Mouse (Mus musculus) heart, adult 2 months (tissue): ENCODE data around the gene Prickle2. TPM values are rescaled to one million over a fixed set of nuclear protein-coding genes. Genes with fewer than 3 reads are reported as not detected.

Experiments
- DNase-seq, 2 experiments: peaks; one replicate each; pipeline ENCODE4 v3.0.0; 2021
- H3K27ac ChIP-seq: fragments of 200-600 bp; 2 replicates; pipeline ENCODE4 v1.8.1; 2022
- H3K27me3 ChIP-seq: fragments of 200-500 bp; 2 replicates; pipeline ENCODE4 v1.6.1; 2012; ENCODE audit warnings: mild to moderate bottlenecking, low read length, inconsistent platforms, mixed read lengths; ENCODE audit not compliant: control insufficient read depth, insufficient read depth
- H3K36me3 ChIP-seq: fragments of 200-500 bp; 2 replicates; pipeline ENCODE4 v1.6.1; 2012; ENCODE audit warnings: low read length, inconsistent platforms; ENCODE audit not compliant: control insufficient read depth, insufficient read depth
- H3K4me1 ChIP-seq: fragments of 200-500 bp; 2 replicates; pipeline ENCODE4 v1.6.1; 2011; ENCODE audit warnings: low read length; ENCODE audit not compliant: control insufficient read depth, insufficient read depth
- H3K4me3 ChIP-seq: fragments of 200-600 bp; 2 replicates; pipeline ENCODE4 v1.8.1; 2022
- H3K79me2 ChIP-seq: fragments of 200-500 bp; replicated peaks from 2 replicates; pipeline ENCODE4 v1.6.1; 2012; ENCODE audit warnings: mild to moderate bottlenecking, inconsistent platforms, low read length, moderate library complexity, mixed read lengths; ENCODE audit not compliant: control insufficient read depth, insufficient read depth
- H3K9ac ChIP-seq: fragments of 200-500 bp; 2 replicates; pipeline ENCODE4 v1.6.1; 2012; ENCODE audit warnings: low read depth, mild to moderate bottlenecking, control low read depth, inconsistent platforms, low read length, mixed read lengths
- CTCF ChIP-seq: fragments of 200-600 bp; IDR thresholded peaks from 2 replicates; pipeline ENCODE4 v1.8.1; 2022; ENCODE audit warnings: antibody characterized with exemption, mild to moderate bottlenecking, moderate library complexity
- EP300 ChIP-seq: fragments of 200-500 bp; IDR thresholded peaks from 2 replicates; pipeline ENCODE4 v1.6.1; 2011; ENCODE audit warnings: low read depth, low read length, control low read depth; ENCODE audit not compliant: insufficient read depth
- POLR2A ChIP-seq: fragments of 200-500 bp; IDR thresholded peaks from 2 replicates; pipeline ENCODE4 v1.6.1; 2011; ENCODE audit warnings: mild to moderate bottlenecking, low read depth, low read length, control low read depth; ENCODE audit not compliant: insufficient read depth
- WGBS: fragments of 180-500 bp; shearing (Covaris S2); methylation state at CpG from one replicate; pipeline ENCODE4 v1.1.7; 2018; 5-methylcytosine and 5-hydroxymethylcytosine counted together
- intact Hi-C: fragments of 180-260 bp; cut with DNase I; formaldehyde crosslinking; loops from one replicate; pipeline ENCODE4 v1.15.1; 2025
- polyA plus RNA-seq: library from polyadenylated mRNA; depleted of rRNA; stranded (reverse); fragments of >200 nt; gene quantifications from 2 replicates; pipeline ENCODE4 v1.2.3, GENCODE M21; 2012
- total RNA-seq, 2 experiments: library from RNA; stranded (reverse); gene quantifications; 2 replicates each; pipeline ENCODE4 v1.2.3; 2021

Prickle2 gene
- total and polyA plus RNA-seq, 3 experiments = 2.3 to 6.1 (median 4.9) TPM

DNA sequence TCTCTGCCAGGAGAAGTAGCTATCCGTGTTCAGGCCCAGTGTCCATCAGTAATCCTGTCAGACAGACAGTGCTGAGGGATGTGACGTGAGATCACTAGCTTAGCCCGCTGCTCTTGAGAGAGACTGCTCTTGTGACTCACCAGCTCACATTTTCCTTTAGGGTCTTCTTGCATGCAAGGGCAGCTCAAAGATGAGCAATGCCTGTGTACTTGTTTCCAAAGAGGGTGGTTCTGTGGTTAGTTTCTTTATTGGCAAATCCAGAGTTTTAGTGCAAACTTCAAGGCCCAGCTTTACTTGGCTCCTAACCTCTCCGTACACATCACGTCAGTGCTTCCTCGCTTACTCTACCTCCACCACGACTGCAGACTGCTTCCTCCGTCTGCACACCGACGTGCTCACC lies 324.9 kb downstream of the Prickle2 start:
- Histone ChIP-seq H3K36me3 (no peaks in the 10 kb centered on the region), H3K9ac (no peak overlapping the region), H3K4me1 (no peaks in the 10 kb centered on the region), H3K27me3 (no peaks in the 10 kb centered on the region), H3K4me3 (no peak overlapping the region), H3K79me2 (no peaks in the 10 kb centered on the region), H3K27ac (no peak overlapping the region)
- TF ChIP-seq EP300 (no peak), CTCF (no peak), POLR2A (no peak)
- WGBS = 75% methylated on average over 10 of the region's 10 CpGs
- intact Hi-C loops = no loop called here
- DNase-seq = no peak

DNA sequence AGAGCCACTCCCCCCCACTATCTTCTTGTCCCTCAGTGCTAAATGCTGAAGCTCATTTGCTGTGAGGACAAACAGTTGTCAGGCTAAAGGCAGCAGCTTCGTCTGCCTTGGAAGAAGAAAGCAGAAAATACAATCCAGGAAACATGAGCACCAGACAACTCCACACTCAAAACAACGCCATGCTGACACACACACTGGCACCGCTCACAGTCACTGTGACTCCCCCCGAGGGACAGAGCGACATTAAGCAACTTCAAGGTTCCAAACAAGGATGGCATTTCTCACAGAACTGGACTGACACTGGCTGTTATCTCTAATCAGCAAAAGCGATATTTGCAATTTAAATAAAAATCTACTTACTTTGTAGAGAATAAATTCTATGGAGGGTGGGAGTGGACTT lies 331.1 kb downstream of the Prickle2 start:
- intact Hi-C loops = no loop called here
- no peak overlapping the region for H3K27ac ChIP-seq
- TF ChIP-seq POLR2A (no peak), EP300 (no peak), CTCF (no peak)
- no peaks in the 10 kb centered on the region for H3K36me3 ChIP-seq
- H3K79me2 ChIP-seq = no peaks in the 10 kb centered on the region
- WGBS = 85% methylated on average over 6 of the region's 6 CpGs
- H3K9ac ChIP-seq = no peak overlapping the region
- DNase-seq = no peak
- H3K27me3 ChIP-seq = no peaks in the 10 kb centered on the region
- H3K4me1 ChIP-seq = no peaks in the 10 kb centered on the region
- H3K4me3 ChIP-seq = no peak overlapping the region

DNA sequence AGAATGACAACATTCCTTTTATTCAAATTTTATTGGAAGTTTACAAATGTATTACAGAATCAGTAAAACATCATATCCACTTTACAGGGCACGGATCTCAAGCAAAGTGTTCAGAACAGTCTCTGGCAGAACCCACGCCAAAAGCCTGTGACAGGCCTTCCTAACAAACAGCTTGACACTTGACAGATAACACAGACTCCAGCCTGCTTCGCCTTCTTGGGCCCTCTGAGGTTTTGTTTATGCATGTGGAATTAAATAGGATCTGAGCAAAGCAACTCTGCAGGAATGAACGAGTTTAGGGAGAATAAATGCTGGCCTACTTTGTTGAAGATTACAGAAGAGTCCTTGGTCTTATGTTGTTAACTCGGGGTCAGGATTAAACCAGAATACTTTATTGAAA lies 335.1 kb downstream of the Prickle2 start:
- no peak for DNase-seq
- no peaks in the 10 kb centered on the region for H3K4me1 ChIP-seq
- no peak overlapping the region for H3K9ac ChIP-seq
- no peak overlapping the region for H3K27ac ChIP-seq
- intact Hi-C loops = no loop called here
- H3K27me3 ChIP-seq = no peaks in the 10 kb centered on the region
- H3K79me2 ChIP-seq = no peaks in the 10 kb centered on the region
- TF ChIP-seq POLR2A (no peak), EP300 (no peak), CTCF (no peak)
- no peaks in the 10 kb centered on the region for H3K36me3 ChIP-seq
- H3K4me3 ChIP-seq = no peak overlapping the region
- WGBS = 51% methylated on average over 5 of the region's 5 CpGs

DNA sequence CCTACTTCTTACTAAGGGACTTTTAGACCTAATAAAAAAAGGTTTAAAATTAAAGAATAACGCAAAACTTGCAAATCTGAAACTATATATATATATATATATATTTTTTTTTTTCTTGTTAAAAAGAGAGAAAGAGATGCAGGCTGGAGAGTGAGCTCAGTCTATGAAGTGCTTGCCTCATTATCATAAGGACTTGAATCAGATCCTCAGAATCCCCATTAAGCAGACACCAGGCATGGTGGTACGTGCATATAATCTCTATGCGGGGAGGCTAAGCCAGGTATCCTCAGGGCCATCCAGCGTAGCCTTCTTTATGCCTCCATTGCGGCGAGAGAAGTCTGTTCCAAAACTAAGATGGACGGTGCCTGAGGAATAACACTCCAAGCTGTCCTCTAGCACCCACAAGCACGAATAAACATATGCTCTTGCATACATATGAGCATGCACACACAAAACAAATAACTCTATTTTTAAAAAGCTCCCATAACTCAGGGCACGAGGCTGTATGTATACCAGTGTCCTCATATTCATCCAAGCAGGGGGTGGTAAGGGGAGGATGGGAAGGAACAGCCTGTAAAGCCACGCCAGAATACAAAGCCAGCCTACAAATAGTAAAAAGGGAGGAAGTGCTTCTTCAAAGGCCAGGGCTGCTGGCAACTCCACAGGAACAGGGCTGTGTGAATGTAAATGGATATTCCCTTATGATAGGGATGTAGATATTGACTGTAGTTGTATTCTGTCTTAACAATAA lies 358.5 kb downstream of the Prickle2 start:
- no peak overlapping the region for H3K4me3 ChIP-seq
- WGBS = 77% methylated on average over 10 of the region's 10 CpGs

DNA sequence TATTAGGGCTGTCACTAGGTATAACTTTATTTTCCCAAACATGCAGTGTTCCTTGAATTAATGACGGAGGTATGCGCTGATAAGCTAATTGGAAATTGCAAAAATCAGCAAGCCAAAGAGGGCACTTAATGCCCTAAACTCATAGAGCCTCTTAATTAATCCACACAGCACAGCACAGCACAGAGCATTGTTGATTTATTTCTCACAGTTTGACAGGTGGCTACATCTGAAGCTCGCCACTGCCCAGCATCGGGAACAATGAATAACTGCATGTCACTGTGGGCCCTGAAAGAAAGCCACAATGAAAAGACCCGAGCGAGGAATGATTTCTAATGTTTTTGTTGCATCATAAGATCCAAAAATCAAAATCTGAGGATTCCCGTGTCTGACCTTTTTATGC lies 359.2 kb downstream of the Prickle2 start:
- no peak for DNase-seq
- no peaks in the 10 kb centered on the region for H3K36me3 ChIP-seq
- intact Hi-C loops = no loop called here
- no peaks in the 10 kb centered on the region for H3K4me1 ChIP-seq
- no peak overlapping the region for H3K27ac ChIP-seq
- H3K9ac ChIP-seq = no peak overlapping the region
- WGBS = 82% methylated on average over 7 of the region's 7 CpGs
- no peak overlapping the region for H3K4me3 ChIP-seq
- no peak for TF ChIP-seq EP300
- TF ChIP-seq POLR2A = no peak
- no peak for TF ChIP-seq CTCF
- no peaks in the 10 kb centered on the region for H3K27me3 ChIP-seq
- H3K79me2 ChIP-seq = no peaks in the 10 kb centered on the region

More for the DNA sequence above, 358.5 kb downstream of the Prickle2 start:
- H3K27ac ChIP-seq = no peak overlapping the region
- intact Hi-C loops = no loop called here
- no peak for TF ChIP-seq POLR2A
- TF ChIP-seq EP300 = no peak
- TF ChIP-seq CTCF = no peak
- no peak overlapping the region for H3K9ac ChIP-seq
- no peak for DNase-seq
- no peaks in the 10 kb centered on the region for H3K79me2 ChIP-seq
- no peaks in the 10 kb centered on the region for H3K4me1 ChIP-seq
- no peaks in the 10 kb centered on the region for H3K36me3 ChIP-seq
- H3K27me3 ChIP-seq = no peaks in the 10 kb centered on the region

DNA sequence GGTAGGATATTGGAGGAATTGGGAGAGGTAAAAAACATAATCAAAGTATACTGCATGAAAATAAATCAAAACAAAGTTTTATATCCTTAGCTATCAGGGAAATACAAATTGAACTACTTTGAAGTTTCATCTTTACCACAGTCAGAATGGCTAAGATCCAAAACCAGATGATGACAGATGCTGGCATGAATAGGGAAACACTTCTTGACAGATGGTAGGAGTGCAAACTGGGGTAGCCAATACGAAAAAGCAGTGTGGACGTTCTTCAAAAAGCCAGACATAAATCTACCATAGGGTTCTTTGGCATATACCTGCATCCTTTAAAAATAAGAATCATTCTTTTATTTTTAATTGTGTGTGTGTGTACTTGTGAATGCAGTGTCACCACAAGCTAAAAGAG lies 360.8 kb downstream of the Prickle2 start:
- Histone ChIP-seq H3K27ac (no peak overlapping the region), H3K4me3 (no peak overlapping the region), H3K36me3 (no peaks in the 10 kb centered on the region), H3K27me3 (no peaks in the 10 kb centered on the region), H3K9ac (no peak overlapping the region), H3K79me2 (no peaks in the 10 kb centered on the region), H3K4me1 (no peaks in the 10 kb centered on the region)
- TF ChIP-seq CTCF = no peak
- TF ChIP-seq POLR2A = no peak
- TF ChIP-seq EP300 = no peak
- intact Hi-C loops = no loop called here
- WGBS = 70% methylated on average over 2 of the region's 2 CpGs
- DNase-seq = no peak
